Mouse (Mus musculus): ENCODE results near the gene Rag2.

Gene Rag2

DNA sequence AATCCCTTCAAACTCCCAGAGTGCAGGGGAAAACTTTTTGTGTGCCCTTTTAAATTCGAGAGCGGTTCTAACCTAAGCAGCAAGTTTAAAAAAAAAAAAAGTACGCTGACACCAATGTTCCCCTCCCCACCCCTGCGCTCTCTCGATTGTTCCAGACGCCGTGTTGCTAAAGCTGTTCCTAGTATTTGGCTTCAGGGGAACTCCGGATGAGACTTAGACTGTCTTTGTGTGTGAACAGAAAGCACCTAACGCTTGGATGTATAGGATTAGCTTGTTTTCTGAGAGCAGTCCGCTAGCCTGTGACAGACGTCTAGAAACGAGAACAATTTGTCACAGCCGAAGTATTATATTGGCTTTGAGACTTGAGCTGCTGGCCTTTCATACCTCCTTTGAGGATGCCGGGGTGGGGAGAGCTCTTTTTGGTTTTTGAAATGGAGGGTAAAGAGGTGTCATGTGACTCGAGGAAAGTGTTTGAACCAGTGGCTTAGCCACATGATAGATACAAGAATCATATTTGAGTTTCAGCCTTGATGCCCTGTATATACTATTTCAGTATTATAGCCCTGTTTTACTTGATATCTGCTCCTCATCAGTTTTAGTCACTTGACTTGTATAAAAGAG, 54.8 kb downstream of the Rag2 start:
- no peak for DNase-seq (ENCODE audit: extremely low read depth, insufficient read length, low spot score)
